Mouse (Mus musculus): ENCODE measurements around the gene Krt7. TPM values are rescaled to one million over a fixed set of nuclear protein-coding genes. Genes with fewer than 3 reads are reported as not detected.

The Krt7 gene
- not detected in 4 replicates for total RNA-seq (2023; ENCODE audit: inconsistent age)

DNA sequence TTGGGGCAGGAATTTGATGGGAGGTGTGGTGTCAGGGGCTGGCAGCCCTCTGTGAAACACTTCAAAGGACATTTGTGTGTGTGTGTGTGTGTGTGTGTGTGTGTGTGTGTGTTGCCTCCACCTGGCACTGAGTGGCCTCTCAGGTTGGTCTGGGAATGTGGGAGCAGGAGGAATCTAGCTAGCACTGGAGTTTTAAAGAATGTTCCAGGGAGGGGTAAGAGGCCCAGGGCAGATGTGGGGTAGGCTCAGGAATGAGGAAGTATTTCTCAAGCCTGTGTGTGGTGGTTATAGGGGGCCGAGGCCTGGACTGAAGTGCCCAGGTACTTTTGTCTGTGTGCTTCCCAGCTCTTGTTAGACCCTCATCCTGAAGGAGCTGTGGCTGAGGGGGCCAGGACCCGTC is at the start of gene Krt7:
TSS of gene Krt7 (plus strand) at position 269 of the 400 bp plus-strand sequence.

DNA sequence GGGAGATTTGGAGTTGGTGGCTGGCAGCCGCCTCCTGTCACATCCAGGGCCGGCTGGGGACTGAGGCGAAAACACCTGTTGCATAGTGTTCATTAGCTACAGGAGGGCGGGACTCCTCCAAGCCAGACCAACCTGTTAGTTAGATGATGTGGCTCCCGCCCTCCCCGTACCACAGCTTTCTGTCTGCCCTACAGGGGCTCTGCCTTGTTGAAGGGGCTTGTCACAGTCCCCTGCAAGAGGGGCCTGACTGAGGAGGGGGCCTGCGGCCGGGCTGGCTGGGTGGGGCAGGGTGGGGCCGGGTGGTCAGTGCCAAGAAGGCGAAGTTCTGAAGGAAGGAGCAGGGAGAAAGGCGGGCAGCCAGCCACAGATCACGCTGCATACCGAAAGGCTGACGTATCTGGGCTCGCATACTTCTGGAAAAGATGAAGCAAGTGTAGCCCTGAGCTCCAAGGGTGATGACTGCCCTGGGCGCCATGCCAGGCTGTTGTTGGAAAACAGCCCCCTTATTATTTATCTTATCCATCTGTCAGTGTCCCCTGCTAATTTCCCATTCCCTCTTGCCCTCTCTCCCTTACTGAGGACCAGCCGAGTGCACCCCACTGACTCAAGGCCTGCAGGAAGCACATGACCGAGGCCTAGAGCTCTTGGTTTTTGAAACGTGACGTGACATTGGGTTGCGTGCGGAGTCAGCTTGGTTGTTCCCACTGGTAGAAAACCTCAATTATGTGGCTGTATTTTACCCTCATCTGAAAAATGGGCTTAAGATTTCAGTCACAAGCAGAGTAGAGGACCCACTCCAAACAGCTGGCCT is 40.5 kb upstream of the Krt7 start, which contains the start of gene Krt80:
TSS of gene Krt80 (minus strand) at position 62 of the 811 bp plus-strand sequence.

DNA sequence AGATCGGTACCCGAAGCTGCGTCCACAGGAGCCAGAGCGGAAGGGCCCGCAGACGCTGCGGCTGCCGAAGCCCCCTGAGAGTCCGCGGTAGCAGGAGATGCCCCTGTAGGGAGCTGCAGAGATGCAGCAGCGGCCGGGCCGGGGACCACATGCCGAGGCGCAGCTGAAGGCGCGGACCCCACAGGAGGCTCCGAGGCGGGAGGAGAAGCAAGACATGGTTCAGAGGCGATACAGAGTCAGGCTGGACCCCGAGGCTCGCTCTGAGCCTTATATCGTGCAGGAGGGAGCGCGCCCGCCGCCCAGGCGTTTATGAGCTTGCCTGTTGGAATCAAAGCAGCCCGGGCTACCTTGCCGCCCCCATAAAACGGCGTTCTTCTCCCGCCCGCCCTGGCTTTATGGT is 27.7 kb downstream of the Krt7 start, which contains the start of gene Krt87:
TSS of gene Krt87 (minus strand) at position 250 of the 400 bp plus-strand sequence.

DNA sequence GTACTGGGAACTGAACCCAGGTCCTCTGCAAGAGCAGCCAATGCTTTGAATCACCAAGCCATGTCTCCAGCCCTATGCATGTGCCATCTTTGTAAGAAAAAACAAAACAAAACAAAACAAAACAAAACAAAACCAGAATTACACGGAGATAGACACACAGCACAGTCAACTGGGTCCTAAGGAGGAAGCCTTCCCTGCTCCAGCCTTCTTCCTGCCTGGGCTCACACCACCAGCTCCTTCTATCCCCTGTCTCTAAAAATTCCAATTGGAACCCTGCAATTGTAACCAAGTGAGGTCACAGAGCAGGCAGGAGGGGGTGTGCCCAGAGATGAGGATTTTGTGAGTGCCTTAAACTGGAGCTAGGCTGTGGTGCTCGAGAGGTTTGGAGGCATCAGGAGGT is 36.6 kb downstream of the Krt7 start, which contains the start of gene Krt88:
TSS of gene Krt88 (plus strand) at position 301 of the 400 bp plus-strand sequence.

DNA sequence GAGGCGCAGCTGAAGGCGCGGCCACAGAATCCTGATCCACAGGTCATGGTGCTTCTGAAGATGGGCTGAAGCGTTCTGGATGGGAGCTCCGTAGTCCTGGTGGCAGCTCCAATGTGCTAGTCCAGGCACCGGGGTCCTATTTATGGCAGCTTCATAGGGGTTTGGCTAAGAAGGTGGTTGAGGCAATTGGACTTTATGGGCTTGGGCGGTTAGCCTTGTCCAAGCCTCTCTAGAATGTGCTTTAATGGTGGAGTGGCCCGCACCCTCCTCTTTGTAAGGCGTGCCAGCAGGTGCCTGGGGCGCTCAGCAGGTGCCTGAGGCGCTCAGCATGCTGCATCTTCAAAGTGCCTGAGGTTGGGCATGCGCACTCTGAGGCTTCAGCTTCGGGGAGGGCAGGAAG is 52.8 kb downstream of the Krt7 start, which contains the start of gene Krt81:
TSS of gene Krt81 (minus strand) at position 101 of the 400 bp plus-strand sequence.

DNA sequence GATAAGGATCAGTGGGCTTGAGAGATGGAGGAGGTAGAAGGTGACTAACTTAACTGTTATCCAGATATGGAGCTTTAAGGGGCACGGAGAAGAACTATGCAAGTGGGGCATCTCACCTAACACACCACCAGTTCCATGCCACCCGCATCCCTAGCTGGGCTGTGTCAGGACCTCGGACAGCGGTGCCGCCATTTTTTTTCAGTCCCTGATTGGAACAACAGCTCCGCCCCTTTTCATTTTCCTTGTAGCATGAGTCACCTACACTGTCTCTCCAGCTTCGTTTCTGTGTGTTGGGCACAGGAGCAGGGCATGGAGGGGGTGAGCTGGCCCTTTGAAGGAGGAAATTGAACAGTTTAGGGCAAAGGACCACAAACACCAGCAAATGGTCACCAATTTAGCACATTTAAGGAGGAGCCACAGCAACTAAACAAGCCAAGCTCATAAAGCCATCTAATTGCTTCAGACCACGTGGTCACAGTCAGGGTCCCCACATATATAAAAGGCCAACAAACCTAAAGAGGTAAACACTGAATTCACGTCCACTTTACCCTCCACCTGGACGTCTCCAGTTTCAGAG is 62.2 kb downstream of the Krt7 start, which contains the start of gene Krt86:
TSS of gene Krt86 (plus strand) at position 527 of the 577 bp plus-strand sequence.

Other genes with a start within 250 kb of the Krt7 start
- gene Acvr1b, start 237.0 kb upstream of the Krt7 start, total RNA-seq (2023; ENCODE audit: inconsistent age): 22.4 to 28.0 TPM (median 23.8 TPM) in 4 replicates
- gene Grasp, start 186.9 kb upstream of the Krt7 start, total RNA-seq (2023; ENCODE audit: inconsistent age): 27.0 to 35.5 TPM (median 34.3 TPM) in 4 replicates
- gene Nr4a1, start 156.8 kb upstream of the Krt7 start, total RNA-seq (2023; ENCODE audit: inconsistent age): 493 to 528 TPM (median 512 TPM) in 4 replicates
- 56.5 to 76.2 TPM (median 66.4 TPM) in 4 replicates for gene Atg101, start 126.8 kb upstream of the Krt7 start, total RNA-seq (2023; ENCODE audit: inconsistent age)
- 0.96 to 2.2 TPM (median 2.0 TPM) in 4 replicates for gene 6030408B16Rik, start 117.8 kb upstream of the Krt7 start, total RNA-seq (2023; ENCODE audit: inconsistent age)
- gene Krt80, start 40.9 kb upstream of the Krt7 start, total RNA-seq (2023; ENCODE audit: inconsistent age): 0.18 to 0.26 TPM in 2 of 4 replicates, not detected in the others
- gene Krt87, start 27.8 kb downstream of the Krt7 start, total RNA-seq (2023; ENCODE audit: inconsistent age): not detected in 4 replicates
- not detected in 4 replicates for gene Krt88, start 36.7 kb downstream of the Krt7 start, total RNA-seq (2023; ENCODE audit: inconsistent age)
- gene Krt81, start 52.7 kb downstream of the Krt7 start, total RNA-seq (2023; ENCODE audit: inconsistent age): not detected in 4 replicates
- not detected in 4 replicates for gene Krt86, start 62.4 kb downstream of the Krt7 start, total RNA-seq (2023; ENCODE audit: inconsistent age)
- gene Krt83, start 80.5 kb downstream of the Krt7 start, total RNA-seq (2023; ENCODE audit: inconsistent age): not detected in 4 replicates
- not detected in 4 replicates for gene Gm49425, start 106.2 kb downstream of the Krt7 start, total RNA-seq (2023; ENCODE audit: inconsistent age)
- gene Krt84, start 121.8 kb downstream of the Krt7 start, total RNA-seq (2023; ENCODE audit: inconsistent age): not detected in 4 replicates
- not detected in 4 replicates for gene Krt82, start 139.6 kb downstream of the Krt7 start, total RNA-seq (2023; ENCODE audit: inconsistent age)
- not detected in 4 replicates for gene Krt90, start 151.9 kb downstream of the Krt7 start, total RNA-seq (2023; ENCODE audit: inconsistent age)
- not detected in 4 replicates for gene Krt75, start 162.9 kb downstream of the Krt7 start, total RNA-seq (2023; ENCODE audit: inconsistent age)
- not detected in 4 replicates for gene Gm5414, start 217.1 kb downstream of the Krt7 start, total RNA-seq (2023; ENCODE audit: inconsistent age)
- not detected in 4 replicates for gene Gm5478, start 236.3 kb downstream of the Krt7 start, total RNA-seq (2023; ENCODE audit: inconsistent age)

All from B cell, adult (primary cell).